Mouse (Mus musculus): ENCODE data around the gene Sox4. TPM values are rescaled to one million over a fixed set of nuclear protein-coding genes. Genes with fewer than 3 reads are reported as not detected.

Gene Sox4
- total and polyA plus RNA-seq, 2 experiments = 0.46 to 0.60 TPM

DNA sequence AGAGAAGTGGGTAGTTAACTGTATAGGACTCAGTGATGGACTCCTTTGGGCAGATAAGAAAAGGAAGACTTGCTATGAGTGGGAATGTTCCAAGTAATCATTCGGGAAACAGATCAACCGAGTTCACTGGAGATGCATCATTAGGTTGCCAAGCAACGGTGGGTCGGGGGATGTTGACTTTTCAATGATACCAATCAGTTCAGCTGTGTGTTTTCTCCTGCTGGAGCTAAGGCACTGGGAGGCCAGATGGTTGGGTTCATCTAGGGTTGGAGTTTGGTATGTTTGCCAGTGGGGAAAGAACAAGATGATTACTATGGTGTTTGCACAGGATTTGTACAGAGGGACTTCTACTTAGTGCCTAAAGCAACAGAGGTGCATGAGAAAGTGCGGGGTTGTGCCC is 21.1 kb upstream of the Sox4 start:
- Histone ChIP-seq H3K27me3 (ENCODE audit: control insufficient read depth, insufficient read depth, low read length) (no peaks in the 10 kb centered on the region), H3K79me2 (ENCODE audit: control insufficient read depth, insufficient read depth, low read length) (no peaks in the 10 kb centered on the region), H3K9ac (ENCODE audit: low read depth, low read length) (no peak overlapping the region), H3K36me3 (ENCODE audit: control insufficient read depth, insufficient read depth, low read length) (no peaks in the 10 kb centered on the region), H3K4me3 (ENCODE audit: insufficient read depth, low read depth, low read length) (no peak overlapping the region), H3K4me1 (ENCODE audit: control insufficient read depth, insufficient read depth, low read length) (no peaks in the 10 kb centered on the region), H3K27ac (replicated peaks; ENCODE audit: insufficient read depth, low read depth, low read length) (no peak overlapping the region)
- no peak for DNase-seq (ENCODE audit: extremely low read depth, low read depth, low spot score)
- TF ChIP-seq POLR2A (IDR thresholded peaks at IDR 0.05; ENCODE audit: extremely low read depth, insufficient read depth, low read length) = no peak
- TF ChIP-seq CTCF (IDR thresholded peaks at IDR 0.05; ENCODE audit: low read depth, low read length) = no peak
- 25% methylated on average over 5 of the region's 5 CpGs for whole genome bisulfite sequencing

DNA sequence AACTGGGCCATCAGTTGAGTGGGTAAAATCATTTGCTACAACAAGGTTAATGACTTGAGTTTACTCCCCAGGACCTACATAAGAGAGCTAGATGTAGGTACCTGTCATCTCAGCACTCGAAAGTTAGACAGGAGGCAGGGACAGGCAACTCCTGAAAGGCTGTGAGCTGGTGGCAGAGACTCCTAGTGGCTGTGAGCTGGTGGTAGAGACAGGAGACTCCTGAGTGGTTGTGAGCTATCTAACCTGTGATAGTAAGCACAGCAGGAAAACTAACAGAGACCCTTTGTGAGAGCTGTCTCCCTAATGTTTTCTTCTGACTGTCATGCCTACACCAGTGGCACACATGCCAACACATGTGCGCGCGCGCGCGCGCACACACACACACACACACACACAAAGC is 7.4 kb upstream of the Sox4 start:
- no peaks in the 10 kb centered on the region for H3K4me1 ChIP-seq (ENCODE audit: control insufficient read depth, insufficient read depth, low read length)
- no peaks in the 10 kb centered on the region for H3K36me3 ChIP-seq (ENCODE audit: control insufficient read depth, insufficient read depth, low read length)
- TF ChIP-seq CTCF (IDR thresholded peaks at IDR 0.05; ENCODE audit: low read depth, low read length) (no peak), POLR2A (IDR thresholded peaks at IDR 0.05; ENCODE audit: extremely low read depth, insufficient read depth, low read length) (no peak)
- H3K9ac ChIP-seq (ENCODE audit: low read depth, low read length) = no peak overlapping the region
- H3K4me3 ChIP-seq (ENCODE audit: insufficient read depth, low read depth, low read length) = no peak overlapping the region
- H3K79me2 ChIP-seq (ENCODE audit: control insufficient read depth, insufficient read depth, low read length) = no peaks in the 10 kb centered on the region
- H3K27me3 ChIP-seq (ENCODE audit: control insufficient read depth, insufficient read depth, low read length) = no peaks in the 10 kb centered on the region
- no peak for DNase-seq (ENCODE audit: extremely low read depth, low read depth, low spot score)
- H3K27ac ChIP-seq (replicated peaks; ENCODE audit: insufficient read depth, low read depth, low read length) = no peak overlapping the region
- WGBS = 99% methylated on average over 8 of the region's 8 CpGs

DNA sequence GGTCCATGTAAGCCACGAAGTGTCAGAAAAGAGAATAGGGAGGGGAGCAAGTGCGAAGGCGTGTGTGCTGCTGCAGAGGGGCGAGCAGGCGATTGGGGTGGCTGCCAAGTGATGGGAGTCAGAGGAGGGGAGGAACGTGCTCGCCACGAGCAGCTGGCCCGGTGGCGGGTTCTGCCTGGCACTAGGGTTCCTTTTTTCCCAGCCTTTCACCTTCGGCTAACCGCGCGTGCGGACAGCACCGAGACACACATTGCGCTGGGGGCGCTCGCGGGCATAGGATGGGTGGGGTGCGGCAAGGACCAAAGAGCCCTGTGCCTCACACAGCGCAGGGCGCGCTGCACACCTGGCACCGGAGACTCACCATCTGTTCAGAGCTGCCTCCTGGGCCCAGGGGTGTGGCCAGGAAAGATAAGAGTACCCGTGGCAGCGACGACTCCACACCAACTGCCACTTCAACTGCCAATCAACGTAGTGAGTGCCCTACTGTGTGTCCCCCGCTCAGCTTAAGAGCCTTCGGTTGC is 6.0 kb upstream of the Sox4 start:
- DNase-seq (ENCODE audit: extremely low read depth, low read depth, low spot score) = peak; percentile 17
- no peaks in the 10 kb centered on the region for H3K79me2 ChIP-seq (ENCODE audit: control insufficient read depth, insufficient read depth, low read length)
- no peak overlapping the region for H3K27ac ChIP-seq (replicated peaks; ENCODE audit: insufficient read depth, low read depth, low read length)
- H3K36me3 ChIP-seq (ENCODE audit: control insufficient read depth, insufficient read depth, low read length) = no peaks in the 10 kb centered on the region
- H3K4me3 ChIP-seq (ENCODE audit: insufficient read depth, low read depth, low read length) = peak overlapping the region; percentile 42; the same call in 1 of the 2 replicates
- H3K9ac ChIP-seq (ENCODE audit: low read depth, low read length) = 0 out of 2 replicates have a peak overlapping the region, but pooled peaks have one; percentile 16
- WGBS = 4% methylated on average over 31 of the region's 31 CpGs
- peak; percentile 66 for TF ChIP-seq CTCF (IDR thresholded peaks at IDR 0.05; ENCODE audit: low read depth, low read length)
- no peak for TF ChIP-seq POLR2A (IDR thresholded peaks at IDR 0.05; ENCODE audit: extremely low read depth, insufficient read depth, low read length)
- H3K27me3 ChIP-seq (ENCODE audit: control insufficient read depth, insufficient read depth, low read length) = no peaks in the 10 kb centered on the region
- H3K4me1 ChIP-seq (ENCODE audit: control insufficient read depth, insufficient read depth, low read length) = no peaks in the 10 kb centered on the region

DNA sequence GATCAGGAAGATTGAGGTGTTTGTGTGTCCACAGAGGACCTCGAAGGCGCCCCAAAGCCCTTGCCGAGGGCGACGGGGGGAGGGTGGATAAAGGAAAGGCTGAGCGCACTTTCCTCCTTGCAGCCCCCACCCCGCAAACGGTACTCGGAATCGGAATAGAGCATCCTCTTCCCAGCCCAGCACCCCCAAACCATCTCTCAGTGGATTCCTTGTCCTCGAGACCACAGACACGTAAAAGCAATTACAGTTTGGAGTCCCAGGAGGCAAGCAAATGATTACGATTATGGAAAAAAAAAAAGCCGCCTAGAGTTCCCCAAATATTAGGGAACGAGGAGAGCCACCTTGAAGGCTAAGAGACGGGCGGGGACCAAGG is 5.5 kb upstream of the Sox4 start:
- Histone ChIP-seq H3K79me2 (ENCODE audit: control insufficient read depth, insufficient read depth, low read length) (no peaks in the 10 kb centered on the region), H3K9ac (ENCODE audit: low read depth, low read length) (peak overlapping the region; percentile 68; the same call in 1 of the 2 replicates), H3K4me3 (ENCODE audit: insufficient read depth, low read depth, low read length) (peak overlapping the region; percentile 51; the same call in 1 of the 2 replicates), H3K27me3 (ENCODE audit: control insufficient read depth, insufficient read depth, low read length) (no peaks in the 10 kb centered on the region), H3K36me3 (ENCODE audit: control insufficient read depth, insufficient read depth, low read length) (no peaks in the 10 kb centered on the region), H3K4me1 (ENCODE audit: control insufficient read depth, insufficient read depth, low read length) (no peaks in the 10 kb centered on the region), H3K27ac (replicated peaks; ENCODE audit: insufficient read depth, low read depth, low read length) (no peak overlapping the region)
- TF ChIP-seq CTCF (IDR thresholded peaks at IDR 0.05; ENCODE audit: low read depth, low read length) (no peak), POLR2A (IDR thresholded peaks at IDR 0.05; ENCODE audit: extremely low read depth, insufficient read depth, low read length) (no peak)
- DNase-seq (ENCODE audit: extremely low read depth, low read depth, low spot score) = no peak
- 2% methylated on average over 17 of the region's 17 CpGs for WGBS

DNA sequence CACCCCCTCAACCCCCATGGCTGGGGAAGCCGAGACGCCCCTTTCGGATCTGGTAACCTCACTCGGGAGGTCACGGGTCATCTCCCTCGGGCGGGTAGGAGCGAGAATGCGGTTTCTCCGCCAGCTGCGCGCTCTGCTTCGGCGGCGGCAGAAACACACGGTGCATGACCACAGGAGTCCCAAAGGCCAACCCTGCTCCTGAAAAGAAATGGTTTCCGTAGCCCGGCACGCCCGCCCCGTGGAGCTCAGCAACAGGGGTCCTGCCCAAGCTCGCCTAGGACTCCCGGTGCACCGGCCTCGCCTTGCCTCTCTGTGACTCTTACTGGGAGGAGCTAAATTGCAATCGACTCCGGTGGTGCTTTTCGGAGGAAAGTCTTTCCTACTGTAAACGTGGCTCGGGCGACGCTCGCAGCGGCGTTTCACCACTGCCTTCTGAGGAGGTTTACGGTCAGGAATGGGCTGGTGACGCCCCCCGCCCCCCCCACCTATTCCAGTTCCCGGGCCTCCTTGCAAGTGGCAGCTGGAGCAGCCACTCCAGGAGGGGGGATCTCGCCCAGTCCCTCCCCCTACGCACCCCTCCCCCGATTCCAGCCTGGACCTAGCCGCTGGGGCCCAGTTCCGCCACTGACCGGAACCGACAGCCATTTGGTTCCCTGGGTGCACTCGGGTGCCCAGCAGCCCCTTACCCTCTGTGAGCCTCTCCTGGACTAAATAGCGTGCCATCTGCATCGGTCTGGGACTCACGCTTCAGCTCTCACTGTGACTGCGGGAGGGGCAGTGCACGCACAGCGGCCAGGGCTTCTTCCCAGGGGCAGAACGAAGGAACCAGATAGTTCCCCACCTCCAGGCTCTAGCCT is 4.9 kb upstream of the Sox4 start:
- H3K9ac ChIP-seq (ENCODE audit: low read depth, low read length) = peak overlapping the region; percentile 68
- no peaks in the 10 kb centered on the region for H3K79me2 ChIP-seq (ENCODE audit: control insufficient read depth, insufficient read depth, low read length)
- peak; percentile 39 for DNase-seq (ENCODE audit: extremely low read depth, low read depth, low spot score)
- 1% methylated on average over 54 of the region's 54 CpGs for WGBS
- no peaks in the 10 kb centered on the region for H3K4me1 ChIP-seq (ENCODE audit: control insufficient read depth, insufficient read depth, low read length)
- H3K4me3 ChIP-seq (ENCODE audit: insufficient read depth, low read depth, low read length) = peak overlapping the region; percentile 51
- H3K27me3 ChIP-seq (ENCODE audit: control insufficient read depth, insufficient read depth, low read length) = no peaks in the 10 kb centered on the region
- no peak overlapping the region for H3K27ac ChIP-seq (replicated peaks; ENCODE audit: insufficient read depth, low read depth, low read length)
- TF ChIP-seq CTCF (IDR thresholded peaks at IDR 0.05; ENCODE audit: low read depth, low read length) = no peak
- TF ChIP-seq POLR2A (IDR thresholded peaks at IDR 0.05; ENCODE audit: extremely low read depth, insufficient read depth, low read length) = no peak
- H3K36me3 ChIP-seq (ENCODE audit: control insufficient read depth, insufficient read depth, low read length) = no peaks in the 10 kb centered on the region

DNA sequence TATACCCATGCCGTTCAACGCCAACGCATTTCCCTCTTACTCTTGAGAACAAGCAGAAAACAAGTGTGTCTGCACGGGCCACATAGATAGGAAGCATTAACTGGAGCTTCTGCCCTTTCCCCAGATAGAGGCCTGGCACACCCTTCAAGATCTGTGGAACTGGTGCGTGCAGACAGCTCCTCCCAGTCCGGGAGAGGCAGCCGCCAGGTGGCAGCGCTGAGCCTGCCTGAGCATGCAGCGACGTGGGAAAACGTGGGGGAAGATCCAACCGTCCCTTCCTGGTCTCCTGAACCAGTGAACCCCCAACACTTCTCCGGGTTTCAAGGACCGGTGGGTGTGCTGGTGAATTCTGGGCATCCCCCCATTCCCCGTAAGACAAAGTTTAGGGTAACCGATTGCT is 4.3 kb upstream of the Sox4 start:
- Histone ChIP-seq H3K4me1 (ENCODE audit: control insufficient read depth, insufficient read depth, low read length) (no peaks in the 10 kb centered on the region), H3K79me2 (ENCODE audit: control insufficient read depth, insufficient read depth, low read length) (no peaks in the 10 kb centered on the region), H3K9ac (ENCODE audit: low read depth, low read length) (peak overlapping the region; percentile 68), H3K27ac (replicated peaks; ENCODE audit: insufficient read depth, low read depth, low read length) (no peak overlapping the region), H3K27me3 (ENCODE audit: control insufficient read depth, insufficient read depth, low read length) (peaks cover 3% of the 10 kb centered on the region), H3K36me3 (ENCODE audit: control insufficient read depth, insufficient read depth, low read length) (no peaks in the 10 kb centered on the region), H3K4me3 (ENCODE audit: insufficient read depth, low read depth, low read length) (peak overlapping the region; percentile 51)
- TF ChIP-seq CTCF (IDR thresholded peaks at IDR 0.05; ENCODE audit: low read depth, low read length) = peak; percentile 99
- TF ChIP-seq POLR2A (IDR thresholded peaks at IDR 0.05; ENCODE audit: extremely low read depth, insufficient read depth, low read length) = no peak
- peak; percentile 66 for DNase-seq (ENCODE audit: extremely low read depth, low read depth, low spot score)
- WGBS = 5% methylated on average over 16 of the region's 16 CpGs

Data from liver, adult 2 months (tissue).